ENCODE assay signal across 12 mouse cellular contexts in the genomic region with DNA sequence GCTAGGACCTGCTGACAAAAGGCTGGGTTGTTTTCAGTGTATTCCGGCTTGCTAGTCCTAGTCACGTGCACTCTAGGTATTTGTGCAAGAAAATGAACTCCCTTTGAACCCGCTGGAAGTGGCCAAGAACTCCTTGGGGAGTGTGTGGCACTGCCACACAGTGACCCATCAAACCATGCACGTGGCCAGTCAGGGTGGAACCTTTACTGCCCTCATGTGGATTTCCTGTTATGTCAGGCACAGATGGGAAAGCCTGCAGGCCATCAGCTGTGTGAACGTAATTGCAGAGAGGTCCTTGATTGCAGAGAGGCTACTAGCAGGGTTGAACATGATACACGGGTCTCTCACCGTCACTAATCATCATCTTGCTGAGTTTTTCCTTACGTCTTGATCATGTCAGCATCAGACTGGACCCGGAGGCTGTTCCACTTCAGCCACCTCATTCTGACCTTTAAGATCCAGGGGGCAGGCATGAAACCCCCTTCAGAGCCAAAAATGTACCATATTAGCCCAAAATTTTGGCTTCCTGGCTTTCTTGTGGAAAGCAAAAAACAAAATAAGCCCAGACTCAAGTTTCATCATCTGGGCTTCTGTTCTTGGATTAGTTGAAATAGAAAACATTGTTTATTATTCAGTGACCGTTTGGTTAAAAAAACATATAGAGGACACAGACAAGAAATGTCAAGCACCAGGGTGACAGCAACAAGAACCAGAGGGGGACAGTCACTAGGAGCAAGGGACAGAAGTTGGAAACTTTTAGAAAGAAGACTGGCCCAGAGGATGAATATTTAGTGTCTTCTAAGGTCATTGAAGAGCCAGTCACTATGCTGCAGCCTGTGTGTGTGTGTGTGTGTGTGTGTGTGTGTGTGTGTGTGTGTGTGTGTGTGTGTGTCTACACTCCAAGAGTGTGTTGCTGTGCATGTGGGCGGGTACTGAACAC.
DNase-seq lines count a peak whose midpoint lies in the region; ATAC-seq and TF ChIP-seq lines count a peak whose summit lies in the region.
"Had no signal": no experiment of that assay in that cellular context is flagged by ENCODE, and none has a peak within 500 bp of the region (broad histone marks: within the 10 kb centered on the region; RNA-seq: fewer than 3 reads in every experiment).

No protein-coding gene starts in this region.

- 38% methylated on average over 11 of the region's 11 CpGs for WGBS in kidney, adult 2 months
- 44% methylated on average over 11 of the region's 11 CpGs for WGBS in lung, postnatal 0 days
- 69% methylated on average over 11 of the region's 11 CpGs for WGBS in hindbrain, embryonic 11.5 days

- peak; percentile 66 for DNase-seq in kidney, adult 11 months
- DNase-seq in kidney, postnatal 14 days: no peak
- peak; percentile 26 for DNase-seq in embryo, embryonic 11 days
- DNase-seq in kidney, adult 2 months: peak; percentile 69
- peak; percentile 67 for DNase-seq in lung, postnatal 0 days (ENCODE audit: low spot score)
- DNase-seq in layer of hippocampus, postnatal 10 days (ENCODE audit: low spot score in 2 of 2): no peak
- no peak for DNase-seq in hindbrain, embryonic 11.5 days (ENCODE audit: low spot score)
- DNase-seq: cerebellum, adult 9-10 months; layer of hippocampus, adult 9-11 months; spleen, adult 18-20 months had no signal

- no peak for TF ChIP-seq EP300 in lung, postnatal 0 days (IDR thresholded peaks at IDR 0.05)

- TF ChIP-seq CTCF in kidney, adult 2 months (conservative IDR thresholded peaks at IDR 0.05; ENCODE audit: insufficient read depth, insufficient read length, low read depth, low read length): no peak; the same call in 1 of the 2 replicates
- TF ChIP-seq CTCF in lung, postnatal 0 days (IDR thresholded peaks at IDR 0.05): peak; percentile 58

- H3K27ac ChIP-seq in kidney, adult 2 months (ENCODE audit: insufficient read depth, low read depth, low read length): no peak overlapping the region
- H3K27ac ChIP-seq in lung, postnatal 0 days (ENCODE audit: low read length): peak overlapping the region; percentile 62
- H3K27ac ChIP-seq in hindbrain, embryonic 11.5 days (ENCODE audit: low read depth, low read length): no peak overlapping the region
- H3K27ac ChIP-seq: limb, embryonic 13.5 days had no signal

- ATAC-seq in lung, postnatal 0 days: peak; percentile 54
- ATAC-seq in hindbrain, embryonic 11.5 days (ENCODE audit: low FRiP score): no peak
- ATAC-seq: hindbrain, embryonic 16.5 days had no signal

- no peaks in the 10 kb centered on the region for H3K9me3 ChIP-seq in lung, postnatal 0 days (ENCODE audit: low read length)
- H3K9me3 ChIP-seq in hindbrain, embryonic 11.5 days (ENCODE audit: control insufficient read depth, low read length): no peaks in the 10 kb centered on the region
- H3K9me3 ChIP-seq: limb, embryonic 13.5 days had no signal

- no peak overlapping the region for H3K4me3 ChIP-seq in kidney, adult 2 months (ENCODE audit: insufficient read depth, low read depth, low read length)
- H3K4me3 ChIP-seq in lung, postnatal 0 days (ENCODE audit: low read depth, low read length): no peak overlapping the region
- no peak overlapping the region for H3K4me3 ChIP-seq in hindbrain, embryonic 11.5 days (ENCODE audit: low read depth, low read length)
- H3K4me3 ChIP-seq: limb, embryonic 13.5 days had no signal

- no peak overlapping the region for H3K9ac ChIP-seq in lung, postnatal 0 days (replicated peaks; ENCODE audit: low read depth)
- H3K9ac ChIP-seq in hindbrain, embryonic 11.5 days (ENCODE audit: low read depth, low read length): no peak overlapping the region
- H3K9ac ChIP-seq: limb, embryonic 13.5 days had no signal

- peaks cover 3% of the 10 kb centered on the region; the same call in 1 of the 2 replicates for H3K4me1 ChIP-seq in kidney, adult 2 months (ENCODE audit: control insufficient read depth, insufficient read depth, low read length)
- H3K4me1 ChIP-seq in lung, postnatal 0 days (ENCODE audit: insufficient read depth, low read depth, low read length): peaks cover 10% of the 10 kb centered on the region
- H3K4me1 ChIP-seq in hindbrain, embryonic 11.5 days (replicated peaks; ENCODE audit: control insufficient read depth, insufficient read depth, low read length): no peaks in the 10 kb centered on the region
- H3K4me1 ChIP-seq: limb, embryonic 13.5 days had no signal

- H3K36me3 ChIP-seq in kidney, adult 2 months (ENCODE audit: control insufficient read depth, insufficient read depth, low read length): no peaks in the 10 kb centered on the region
- H3K36me3 ChIP-seq in lung, postnatal 0 days (ENCODE audit: insufficient read depth, low read length): no peaks in the 10 kb centered on the region
- no peaks in the 10 kb centered on the region for H3K36me3 ChIP-seq in hindbrain, embryonic 11.5 days (ENCODE audit: control insufficient read depth, insufficient read depth, low read length)
- H3K36me3 ChIP-seq: limb, embryonic 13.5 days had no signal

- no peaks in the 10 kb centered on the region for H3K27me3 ChIP-seq in kidney, adult 2 months (replicated peaks; ENCODE audit: control insufficient read depth, insufficient read depth, low read length)
- no peaks in the 10 kb centered on the region for H3K27me3 ChIP-seq in lung, postnatal 0 days (replicated peaks; ENCODE audit: insufficient read depth, low read length)
- H3K27me3 ChIP-seq in hindbrain, embryonic 11.5 days (ENCODE audit: control insufficient read depth, insufficient read depth, low read length): no peaks in the 10 kb centered on the region; the same call in 1 of the 2 replicates
- H3K27me3 ChIP-seq: limb, embryonic 13.5 days had no signal

- no peak overlapping the region for H3K4me2 ChIP-seq in lung, postnatal 0 days (replicated peaks; ENCODE audit: low read depth, low read length)
- no peak overlapping the region for H3K4me2 ChIP-seq in hindbrain, embryonic 11.5 days (replicated peaks; ENCODE audit: low read depth, low read length)
- H3K4me2 ChIP-seq: limb, embryonic 13.5 days had no signal

- TF ChIP-seq POLR2A in kidney, adult 2 months (IDR thresholded peaks at IDR 0.05; ENCODE audit: low read depth, low read length): no peak

Comparison
In these comparisons a context has a peak if more than half of its experiments do, and no peak if none do; other contexts are left out.
1. DNase-seq: peak in kidney, adult 11 months (single experiment), embryo, embryonic 11 days (single experiment), kidney, adult 2 months (single experiment) and lung, postnatal 0 days (single experiment); none in kidney, postnatal 14 days (single experiment), layer of hippocampus, postnatal 10 days (0 of 2) and hindbrain, embryonic 11.5 days (single experiment).